Mouse (Mus musculus) ES-Bruce4 (cell line): ENCODE data around the gene Trh. TPM values are rescaled to one million over a fixed set of nuclear protein-coding genes. Genes with fewer than 3 reads are reported as not detected.

Experiments
- H3K27ac ChIP-seq: 2 replicates; pipeline ENCODE4 v1.5.1; 2012; ENCODE audit warnings: low read length, inconsistent platforms; ENCODE audit not compliant: insufficient read depth
- H3K27me3 ChIP-seq: 2 replicates; pipeline ENCODE4 v1.6.1; 2012; ENCODE audit warnings: mild to moderate bottlenecking, low read length, inconsistent platforms; ENCODE audit not compliant: control insufficient read depth, poor library complexity, insufficient read depth, severe bottlenecking
- H3K36me3 ChIP-seq: 2 replicates; pipeline ENCODE4 v1.6.1; 2012; ENCODE audit warnings: inconsistent platforms, mild to moderate bottlenecking, low read length, moderate library complexity; ENCODE audit not compliant: control insufficient read depth, poor library complexity, insufficient read depth, severe bottlenecking
- H3K4me1 ChIP-seq: one replicate; pipeline ENCODE4 v1.8.1; 2011; ENCODE audit warnings: low read length; ENCODE audit not compliant: control insufficient read depth, insufficient read depth
- H3K4me3 ChIP-seq: 2 replicates; pipeline ENCODE4 v1.5.1; 2011; ENCODE audit warnings: low read depth, mild to moderate bottlenecking, low read length
- H3K9ac ChIP-seq: 2 replicates; pipeline ENCODE4 v1.6.1; 2012; ENCODE audit warnings: low read depth, mild to moderate bottlenecking, inconsistent platforms; ENCODE audit not compliant: poor library complexity, severe bottlenecking
- H3K9me3 ChIP-seq: replicated peaks from 2 replicates; pipeline ENCODE4 v1.6.1; 2012; ENCODE audit warnings: mild to moderate bottlenecking, low read length, inconsistent platforms; ENCODE audit not compliant: control insufficient read depth, poor library complexity, insufficient read depth, severe bottlenecking
- CTCF ChIP-seq: IDR thresholded peaks from one replicate; pipeline ENCODE4 v1.8.1; 2011; ENCODE audit warnings: low read depth, low read length
- EP300 ChIP-seq: IDR thresholded peaks from 2 replicates; pipeline ENCODE4 v1.6.1; 2011; ENCODE audit warnings: low read depth, low read length; ENCODE audit not compliant: insufficient read depth
- POLR2A ChIP-seq: IDR thresholded peaks from one replicate; pipeline ENCODE4 v1.8.1; 2011; ENCODE audit warnings: low read length; ENCODE audit not compliant: insufficient read depth
- polyA plus RNA-seq: library from polyadenylated mRNA; stranded (reverse); fragments of >200 nt; gene quantifications from 2 replicates; pipeline ENCODE4 v1.2.4, GENCODE M21; 2011; ENCODE audit warnings: low read depth; ENCODE audit not compliant: missing spikeins, insufficient read depth, insufficient read length

Gene Trh
- polyA plus RNA-seq, 1 experiment: 163 TPM

DNA sequence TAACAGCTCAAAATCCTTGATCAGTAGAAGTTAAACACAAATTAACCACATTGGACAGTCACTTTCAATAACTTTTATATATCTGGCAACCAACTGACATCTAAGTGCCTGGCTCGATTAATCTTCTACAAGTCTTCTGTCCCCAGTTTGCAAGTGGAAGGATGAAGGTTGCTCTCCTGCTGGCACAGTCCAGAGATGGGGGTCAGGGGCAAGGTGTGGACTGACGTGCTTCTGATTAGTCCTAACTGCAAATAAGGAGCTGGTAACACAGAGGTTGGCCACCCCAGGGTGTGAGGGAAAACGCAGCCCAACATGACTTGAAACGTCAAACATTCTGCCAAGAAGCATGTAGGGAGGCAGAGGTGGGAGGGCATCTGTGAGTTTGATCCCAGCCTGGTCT, 12.7 kb downstream of the Trh start:
- no peak overlapping the region for H3K9ac ChIP-seq
- no peaks in the 10 kb centered on the region for H3K4me1 ChIP-seq
- no peaks in the 10 kb centered on the region for H3K9me3 ChIP-seq
- no peaks in the 10 kb centered on the region for H3K27me3 ChIP-seq
- H3K4me3 ChIP-seq: no peak overlapping the region
- TF ChIP-seq CTCF (no peak), EP300 (no peak), POLR2A (no peak)
- H3K36me3 ChIP-seq: no peaks in the 10 kb centered on the region
- H3K27ac ChIP-seq: no peak overlapping the region

DNA sequence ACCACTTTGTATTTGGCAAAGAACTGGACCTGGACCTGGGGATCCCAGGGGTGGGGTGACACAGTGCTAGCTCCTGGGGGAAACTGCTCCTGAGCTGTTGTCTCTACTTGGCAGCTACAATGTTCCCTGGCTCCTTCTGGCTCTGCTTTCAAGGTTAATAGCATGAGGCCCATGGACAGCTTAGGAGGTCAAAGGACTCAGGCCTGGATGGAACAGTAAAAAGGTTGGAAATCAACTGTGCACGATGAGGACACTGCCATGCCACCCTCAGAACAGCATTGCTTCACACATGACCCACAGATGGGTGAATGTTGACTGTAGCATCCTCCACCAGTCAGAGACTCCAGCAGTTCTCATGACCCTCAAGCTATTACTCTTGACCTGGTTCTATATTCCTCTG, 13.1 kb downstream of the Trh start:
- Histone ChIP-seq H3K4me1 (no peaks in the 10 kb centered on the region), H3K9ac (no peak overlapping the region), H3K4me3 (no peak overlapping the region), H3K36me3 (no peaks in the 10 kb centered on the region), H3K27ac (no peak overlapping the region), H3K27me3 (no peaks in the 10 kb centered on the region), H3K9me3 (no peaks in the 10 kb centered on the region)
- TF ChIP-seq EP300 (no peak), POLR2A (no peak), CTCF (no peak)

DNA sequence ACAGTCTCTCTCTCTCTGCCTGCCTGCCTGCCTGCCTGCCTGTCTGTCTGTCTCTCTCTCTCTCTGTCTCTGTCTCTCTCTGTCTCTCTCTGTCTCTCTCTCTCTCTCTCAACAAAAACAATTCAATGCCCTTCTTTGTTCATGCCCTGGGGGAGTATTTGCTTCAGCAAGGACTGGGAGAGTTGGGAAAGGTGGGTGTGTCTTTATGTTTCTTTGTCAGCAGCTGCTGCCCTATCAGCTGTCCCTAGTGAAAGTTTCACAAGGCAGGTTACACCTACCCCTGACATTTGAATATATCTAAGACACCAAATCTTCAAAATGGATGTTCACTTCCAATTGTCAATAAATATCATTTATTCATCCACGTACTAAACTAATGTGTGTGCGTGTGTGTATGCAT, 14.9 kb downstream of the Trh start:
- TF ChIP-seq CTCF (no peak), POLR2A (no peak), EP300 (no peak)
- no peak overlapping the region for H3K27ac ChIP-seq
- H3K4me3 ChIP-seq: no peak overlapping the region
- H3K27me3 ChIP-seq: no peaks in the 10 kb centered on the region
- H3K36me3 ChIP-seq: no peaks in the 10 kb centered on the region
- H3K9ac ChIP-seq: no peak overlapping the region
- H3K4me1 ChIP-seq: no peaks in the 10 kb centered on the region
- H3K9me3 ChIP-seq: no peaks in the 10 kb centered on the region

DNA sequence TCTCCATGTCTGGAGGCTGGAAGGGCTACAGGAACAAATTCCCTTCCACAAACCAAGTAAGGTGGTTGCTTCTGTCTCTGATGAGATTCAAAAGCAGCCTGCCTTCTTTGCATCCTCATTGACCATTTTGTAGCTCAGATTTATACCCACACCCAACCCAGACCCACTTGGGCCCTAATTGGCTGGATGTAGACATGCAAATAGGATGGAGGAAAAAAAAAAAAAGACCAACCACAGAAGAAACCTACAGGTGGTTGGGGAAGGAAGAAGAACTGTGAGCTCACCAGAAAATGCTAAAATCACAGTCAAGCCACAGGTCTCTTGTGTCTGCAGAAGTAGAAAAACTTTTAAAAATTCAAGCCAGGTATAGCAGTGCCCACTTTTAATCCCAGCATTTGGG, 15.3 kb downstream of the Trh start:
- TF ChIP-seq EP300 (no peak), POLR2A (no peak), CTCF (no peak)
- Histone ChIP-seq H3K27ac (no peak overlapping the region), H3K9ac (no peak overlapping the region), H3K36me3 (no peaks in the 10 kb centered on the region), H3K4me1 (no peaks in the 10 kb centered on the region), H3K27me3 (no peaks in the 10 kb centered on the region), H3K9me3 (no peaks in the 10 kb centered on the region), H3K4me3 (no peak overlapping the region)

DNA sequence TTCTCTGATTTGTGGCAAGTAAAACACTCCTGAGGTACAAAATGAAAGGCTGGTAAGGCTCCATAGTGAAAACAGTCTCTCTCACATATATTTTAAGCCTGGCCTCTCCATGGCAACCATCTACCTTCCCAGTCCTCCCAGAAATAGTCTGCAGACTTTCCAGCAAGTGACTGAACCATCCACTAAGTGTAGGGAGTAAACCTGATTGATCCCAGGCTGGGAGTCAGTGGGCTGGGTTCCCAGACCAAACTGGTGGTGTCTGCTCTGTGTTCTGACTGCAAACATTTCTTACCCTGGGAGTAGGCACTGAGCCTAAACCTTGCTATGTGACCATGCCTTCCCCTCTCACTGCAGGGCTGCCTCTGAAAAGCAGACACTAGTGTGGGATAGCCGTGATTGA, 19.5 kb downstream of the Trh start:
- no peaks in the 10 kb centered on the region for H3K36me3 ChIP-seq
- TF ChIP-seq EP300 (no peak), CTCF (no peak), POLR2A (no peak)
- H3K9me3 ChIP-seq: no peaks in the 10 kb centered on the region
- H3K27me3 ChIP-seq: no peaks in the 10 kb centered on the region
- no peaks in the 10 kb centered on the region for H3K4me1 ChIP-seq
- H3K4me3 ChIP-seq: no peak overlapping the region
- no peak overlapping the region for H3K9ac ChIP-seq
- no peak overlapping the region for H3K27ac ChIP-seq

DNA sequence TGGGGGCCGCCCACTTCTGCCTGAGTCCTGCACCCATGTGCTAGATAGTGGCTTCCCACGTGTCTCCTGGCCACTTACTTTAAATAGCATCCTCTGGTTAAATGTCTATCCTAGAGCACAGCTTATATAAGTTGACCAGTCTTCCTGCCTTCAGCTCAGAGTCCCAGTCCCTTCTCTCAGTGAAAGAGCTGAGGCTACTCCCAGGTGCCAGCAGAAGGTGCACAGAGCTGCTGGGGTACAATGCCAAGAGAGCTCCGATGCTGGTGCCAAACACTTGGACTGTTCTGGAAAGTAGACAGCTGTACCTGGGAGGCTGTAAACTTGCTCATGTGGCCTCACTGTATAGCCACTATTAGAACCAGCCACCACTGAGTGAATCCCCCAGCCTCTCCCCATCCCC, 22.4 kb downstream of the Trh start:
- no peaks in the 10 kb centered on the region for H3K36me3 ChIP-seq
- H3K4me1 ChIP-seq: no peaks in the 10 kb centered on the region
- H3K27ac ChIP-seq: no peak overlapping the region
- no peak overlapping the region for H3K4me3 ChIP-seq
- no peaks in the 10 kb centered on the region for H3K27me3 ChIP-seq
- TF ChIP-seq CTCF (no peak), POLR2A (no peak), EP300 (no peak)
- no peaks in the 10 kb centered on the region for H3K9me3 ChIP-seq
- H3K9ac ChIP-seq: no peak overlapping the region
